Mouse (Mus musculus) megakaryocyte, embryonic 14.5 days (primary cell): ENCODE measurements around the gene Tor1b.

ENCODE experiments used
- FLI1 ChIP-seq: IDR thresholded peaks from 2 replicates; pipeline ENCODE4 v1.6.1; 2012; ENCODE audit warnings: low read length, inconsistent platforms, mixed read lengths
- GATA1 ChIP-seq: IDR thresholded peaks from 3 replicates; pipeline ENCODE4 v1.6.1; 2012; ENCODE audit warnings: mixed read lengths, low read length, inconsistent platforms, borderline replicate concordance

DNA sequence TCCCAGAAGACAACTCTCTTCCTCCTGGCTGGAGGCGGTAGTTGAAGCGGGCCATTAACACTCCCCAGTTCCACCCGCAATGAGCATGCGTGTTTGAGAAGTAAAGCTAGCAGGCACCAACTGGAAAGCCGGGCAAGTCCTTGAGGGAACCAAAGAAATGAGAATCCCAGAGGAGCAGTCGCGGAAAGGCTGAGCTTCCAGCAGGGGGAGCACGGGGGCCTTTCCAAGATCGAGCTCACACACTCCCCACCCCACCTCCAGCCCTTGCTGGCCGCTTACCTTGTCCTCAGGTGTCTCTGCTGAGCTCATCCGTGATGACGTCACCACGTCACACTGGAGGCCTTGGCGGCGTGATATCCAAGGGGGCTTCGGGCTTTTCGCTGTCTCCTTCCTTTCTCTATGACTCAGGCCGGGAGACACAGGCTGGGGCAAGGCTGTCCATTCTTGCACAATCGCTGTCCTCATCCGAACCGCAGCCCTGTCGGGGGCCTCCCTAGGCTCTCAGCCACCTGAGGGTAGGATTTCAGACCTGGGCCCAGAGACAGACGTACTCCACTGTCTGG, 23.2 kb upstream of the Tor1b start, which contains the start of gene Ptges:
- no peak for TF ChIP-seq FLI1
- TF ChIP-seq GATA1 = no peak
